Mouse (Mus musculus): ENCODE measurements at regions not wholly inside any gene's neighbourhood (a gene's known extent, or its start where the extent isn't known, plus 50 kb on each side); places are given as distances from the start of the nearest gene placed in this dataset.

- TF ChIP-seq CTCF (IDR thresholded peaks at IDR 0.05; ENCODE audit: low read depth) (no peak), EP300 (IDR thresholded peaks at IDR 0.05; ENCODE audit: low read depth) (no peak)
These were observed 988.5 kb upstream of the 1700009N14Rik start for GRCm38 (mm10) chr4:38461473-38462194.
